Mouse (Mus musculus): ENCODE data around the gene Rtn4rl1.

- TF ChIP-seq CTCF (IDR thresholded peaks at IDR 0.05; ENCODE audit: extremely low read depth, insufficient read depth, insufficient read length, insufficient replicate concordance) (no peak), POLR2A (IDR thresholded peaks at IDR 0.05; ENCODE audit: low read depth, low read length) (no peak)
These were observed 85.4 kb downstream of the Rtn4rl1 start for GRCm38 (mm10) chr11:75279013-75279341.
